Mouse (Mus musculus): ENCODE results near the gene Chchd6. TPM values are rescaled to one million over a fixed set of nuclear protein-coding genes. Genes with fewer than 3 reads are reported as not detected.

Chchd6 gene
- polyA plus RNA-seq, 1 experiment from 2014 or later: 51.1 TPM

DNA sequence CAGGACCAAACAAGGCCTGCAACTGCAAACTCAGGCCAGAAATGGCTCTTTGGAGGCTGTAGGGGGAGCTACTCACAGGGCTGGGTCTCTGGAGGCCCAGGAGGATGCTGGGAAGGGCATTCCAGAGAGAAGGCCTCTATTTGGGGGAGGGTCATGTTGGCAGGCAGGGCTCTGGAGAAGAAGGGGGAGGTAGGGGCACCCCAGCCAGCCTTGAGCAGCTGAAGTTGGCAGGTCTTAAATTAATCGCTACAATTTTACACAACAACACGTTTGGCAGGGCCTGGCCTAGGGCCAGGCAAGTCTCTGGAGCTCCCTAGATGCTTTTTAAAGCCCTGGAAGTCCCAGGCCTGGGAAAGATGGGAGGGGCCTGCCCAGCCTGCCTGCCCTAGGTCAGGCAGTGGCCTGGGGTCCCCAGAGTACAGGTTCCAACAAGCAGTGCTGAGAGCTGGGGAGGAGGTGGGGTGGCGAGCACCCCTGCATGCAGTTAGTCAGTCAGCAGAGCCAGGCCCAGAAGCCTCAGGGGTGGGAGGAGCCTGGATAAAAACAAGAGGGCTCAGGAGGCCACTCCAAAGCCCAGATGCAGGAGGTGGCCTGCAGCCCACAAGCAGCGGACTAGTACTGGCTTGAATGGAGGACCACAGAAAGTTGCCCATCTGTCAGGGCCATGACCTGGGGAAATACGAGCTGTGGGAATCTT is 243.9 kb downstream of the Chchd6 start:
- peak overlapping the region; percentile 81 for H3K27ac ChIP-seq
- no peaks in the 10 kb centered on the region for H3K9me3 ChIP-seq
- no peaks in the 10 kb centered on the region for H3K27me3 ChIP-seq (ENCODE audit: insufficient read depth, poor library complexity, severe bottlenecking)
- 40% methylated on average over 5 of the region's 5 CpGs for WGBS
- peaks cover 69% of the 10 kb centered on the region for H3K4me1 ChIP-seq
- H3K4me3 ChIP-seq: no peak overlapping the region
- DNase-seq (ENCODE audit: low spot score): no peak
- peaks cover 71% of the 10 kb centered on the region for H3K36me3 ChIP-seq

DNA sequence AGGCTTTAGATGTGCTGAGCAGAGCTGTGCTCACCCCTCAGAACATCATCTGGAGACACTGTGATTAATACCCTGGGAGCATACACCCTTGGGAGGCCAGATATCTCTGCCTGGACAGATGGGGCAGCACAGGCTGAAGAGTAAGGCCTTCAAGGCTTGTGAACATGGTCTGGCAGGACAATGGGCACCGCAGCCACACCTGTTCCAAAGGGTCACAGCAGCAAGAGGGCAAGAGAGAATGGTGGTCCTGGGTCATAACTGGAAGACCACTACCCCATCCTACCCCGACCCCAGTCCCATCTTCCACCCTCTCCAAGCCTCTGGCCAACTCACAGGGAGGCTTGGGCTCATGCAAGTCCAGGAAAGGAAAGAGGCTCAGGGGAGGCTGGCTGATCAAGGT is 244.9 kb downstream of the Chchd6 start:
- no peak for DNase-seq (ENCODE audit: low spot score)
- H3K27me3 ChIP-seq (ENCODE audit: insufficient read depth, poor library complexity, severe bottlenecking): no peaks in the 10 kb centered on the region
- peaks cover 74% of the 10 kb centered on the region for H3K4me1 ChIP-seq
- peaks cover 62% of the 10 kb centered on the region for H3K36me3 ChIP-seq
- peak overlapping the region; percentile 62 for H3K27ac ChIP-seq
- no peaks in the 10 kb centered on the region for H3K9me3 ChIP-seq
- no peak overlapping the region for H3K4me3 ChIP-seq
- WGBS: 100% methylated on average over 2 of the region's 2 CpGs

DNA sequence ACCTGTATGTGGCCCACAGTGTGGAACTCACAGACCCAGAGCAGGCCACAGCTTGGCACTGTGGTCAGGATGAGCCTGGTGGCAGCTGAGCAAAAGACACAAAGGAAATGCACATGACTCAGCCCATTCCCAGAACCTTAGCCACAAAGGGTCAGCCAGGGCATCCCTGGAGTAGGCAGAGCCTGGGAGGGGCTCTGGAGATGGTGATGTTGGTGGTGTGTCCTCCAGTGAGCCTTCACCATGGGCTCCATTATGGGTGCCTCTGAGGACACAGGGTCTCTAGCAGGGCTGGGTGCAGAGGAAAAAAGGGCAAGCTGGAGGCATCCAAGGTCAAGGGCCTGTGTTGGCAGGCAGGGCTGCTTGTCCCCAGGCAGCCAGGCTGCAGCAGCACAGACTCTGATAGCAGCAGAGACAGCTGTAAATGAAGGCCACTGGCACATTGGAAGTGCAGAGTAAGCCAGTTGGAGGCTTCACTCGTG is 245.4 kb downstream of the Chchd6 start:
- DNase-seq (ENCODE audit: low spot score): no peak
- WGBS: 52% methylated on average over 1 of the region's 1 CpGs
- no peaks in the 10 kb centered on the region for H3K9me3 ChIP-seq
- peak overlapping the region; percentile 62 for H3K27ac ChIP-seq
- peaks cover 58% of the 10 kb centered on the region for H3K36me3 ChIP-seq
- H3K27me3 ChIP-seq (ENCODE audit: insufficient read depth, poor library complexity, severe bottlenecking): no peaks in the 10 kb centered on the region
- no peak overlapping the region for H3K4me3 ChIP-seq
- peaks cover 75% of the 10 kb centered on the region for H3K4me1 ChIP-seq

DNA sequence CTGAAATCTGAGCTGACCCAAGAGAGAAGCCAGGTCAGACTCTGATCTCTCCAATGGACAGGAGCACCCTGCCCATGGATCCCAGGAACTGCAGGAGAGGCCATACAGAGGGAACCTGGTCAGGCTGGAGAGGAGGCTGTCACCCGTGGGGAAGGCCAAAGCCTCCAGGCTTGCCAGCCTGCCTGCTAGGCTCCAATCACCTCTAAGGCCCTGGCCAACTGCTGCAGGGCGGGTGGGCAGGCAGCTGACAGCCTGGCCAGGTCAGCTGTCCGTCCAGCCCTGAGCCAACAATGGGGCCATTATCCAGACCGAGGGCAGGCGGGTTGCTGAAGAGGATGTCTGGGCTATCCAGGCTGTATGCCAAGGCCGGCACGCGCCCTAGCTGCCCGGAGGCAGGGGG is 247.1 kb downstream of the Chchd6 start:
- H3K4me3 ChIP-seq: no peak overlapping the region
- 83% methylated on average over 9 of the region's 9 CpGs for WGBS
- no peaks in the 10 kb centered on the region for H3K9me3 ChIP-seq
- peak overlapping the region; percentile 44 for H3K27ac ChIP-seq
- H3K4me1 ChIP-seq: peaks cover 73% of the 10 kb centered on the region
- peaks cover 46% of the 10 kb centered on the region for H3K36me3 ChIP-seq
- DNase-seq (ENCODE audit: low spot score): no peak
- no peaks in the 10 kb centered on the region for H3K27me3 ChIP-seq (ENCODE audit: insufficient read depth, poor library complexity, severe bottlenecking)

DNA sequence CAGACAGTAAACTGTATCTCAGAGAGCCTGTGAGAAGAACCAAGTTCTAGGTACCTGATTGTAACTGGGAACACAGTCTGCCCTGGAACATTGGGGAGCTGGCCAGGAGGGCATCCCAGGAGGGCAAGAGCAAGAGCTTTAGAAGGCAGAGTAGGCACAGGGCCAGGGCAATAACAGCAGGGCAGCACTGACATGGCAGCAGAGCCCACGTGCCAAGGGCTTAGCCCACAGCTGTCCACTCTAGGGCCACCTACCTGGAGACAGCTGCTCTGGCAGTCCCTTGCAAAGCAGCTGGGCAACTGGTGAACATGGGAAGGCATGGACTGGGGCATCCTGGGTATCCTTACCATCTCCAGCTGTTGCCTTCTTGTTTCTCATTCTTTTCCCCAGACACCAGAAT is 247.7 kb downstream of the Chchd6 start:
- Histone ChIP-seq H3K27ac (no peak overlapping the region), H3K4me1 (peaks cover 73% of the 10 kb centered on the region), H3K9me3 (no peaks in the 10 kb centered on the region), H3K27me3 (ENCODE audit: insufficient read depth, poor library complexity, severe bottlenecking) (no peaks in the 10 kb centered on the region), H3K4me3 (no peak overlapping the region), H3K36me3 (peaks cover 46% of the 10 kb centered on the region)
- DNase-seq (ENCODE audit: low spot score): no peak
- 89% methylated on average over 1 of the region's 1 CpGs for WGBS

DNA sequence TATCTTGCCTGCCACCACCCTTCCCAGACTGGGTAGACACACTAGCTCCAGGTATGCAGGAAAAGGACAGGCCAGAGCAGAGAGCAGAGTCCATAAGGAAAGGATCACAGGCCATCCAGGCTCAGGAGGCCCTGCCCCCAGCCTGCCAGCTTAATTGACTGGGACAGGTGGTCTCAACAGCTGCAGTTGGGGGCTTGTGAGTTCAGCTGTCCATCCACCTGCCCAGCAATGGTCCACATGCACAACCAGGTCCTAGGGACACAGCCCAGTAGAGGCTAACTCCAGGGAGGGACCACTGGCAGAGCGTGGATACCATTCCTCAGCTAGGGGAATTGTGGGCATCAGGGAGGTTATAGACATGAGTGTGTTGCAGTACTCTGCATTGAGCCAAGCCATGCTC is 249.6 kb downstream of the Chchd6 start:
- DNase-seq (ENCODE audit: low spot score): no peak
- 91% methylated on average over 1 of the region's 1 CpGs for WGBS
- no peak overlapping the region for H3K4me3 ChIP-seq
- H3K27me3 ChIP-seq (ENCODE audit: insufficient read depth, poor library complexity, severe bottlenecking): no peaks in the 10 kb centered on the region
- H3K9me3 ChIP-seq: no peaks in the 10 kb centered on the region
- peak overlapping the region; percentile 90 for H3K27ac ChIP-seq
- peaks cover 58% of the 10 kb centered on the region for H3K4me1 ChIP-seq
- peaks cover 60% of the 10 kb centered on the region for H3K36me3 ChIP-seq

DNA sequence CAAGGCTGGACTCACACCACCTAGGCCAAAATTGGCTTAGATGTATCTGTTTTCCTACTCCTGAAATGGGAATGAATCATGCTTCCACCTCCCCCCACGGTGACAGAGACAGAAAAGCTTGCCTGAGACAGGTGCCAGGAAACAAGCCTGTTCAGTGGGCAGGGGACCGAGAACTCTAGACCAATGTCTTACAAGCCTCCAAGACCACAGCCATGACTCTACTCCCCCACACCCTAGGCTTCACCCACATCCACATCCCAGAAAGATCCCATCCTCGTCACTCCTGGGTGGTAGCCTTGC is 250.0 kb downstream of the Chchd6 start:
- H3K27me3 ChIP-seq (ENCODE audit: insufficient read depth, poor library complexity, severe bottlenecking): no peaks in the 10 kb centered on the region
- H3K9me3 ChIP-seq: no peaks in the 10 kb centered on the region
- WGBS: 54% methylated on average over 3 of the region's 3 CpGs
- peaks cover 60% of the 10 kb centered on the region for H3K36me3 ChIP-seq
- peaks cover 54% of the 10 kb centered on the region for H3K4me1 ChIP-seq
- H3K27ac ChIP-seq: peak overlapping the region; percentile 90
- 0 out of 2 replicates have a peak overlapping the region, but pooled peaks have one; percentile 20 for H3K4me3 ChIP-seq
- DNase-seq (ENCODE audit: low spot score): no peak

DNA sequence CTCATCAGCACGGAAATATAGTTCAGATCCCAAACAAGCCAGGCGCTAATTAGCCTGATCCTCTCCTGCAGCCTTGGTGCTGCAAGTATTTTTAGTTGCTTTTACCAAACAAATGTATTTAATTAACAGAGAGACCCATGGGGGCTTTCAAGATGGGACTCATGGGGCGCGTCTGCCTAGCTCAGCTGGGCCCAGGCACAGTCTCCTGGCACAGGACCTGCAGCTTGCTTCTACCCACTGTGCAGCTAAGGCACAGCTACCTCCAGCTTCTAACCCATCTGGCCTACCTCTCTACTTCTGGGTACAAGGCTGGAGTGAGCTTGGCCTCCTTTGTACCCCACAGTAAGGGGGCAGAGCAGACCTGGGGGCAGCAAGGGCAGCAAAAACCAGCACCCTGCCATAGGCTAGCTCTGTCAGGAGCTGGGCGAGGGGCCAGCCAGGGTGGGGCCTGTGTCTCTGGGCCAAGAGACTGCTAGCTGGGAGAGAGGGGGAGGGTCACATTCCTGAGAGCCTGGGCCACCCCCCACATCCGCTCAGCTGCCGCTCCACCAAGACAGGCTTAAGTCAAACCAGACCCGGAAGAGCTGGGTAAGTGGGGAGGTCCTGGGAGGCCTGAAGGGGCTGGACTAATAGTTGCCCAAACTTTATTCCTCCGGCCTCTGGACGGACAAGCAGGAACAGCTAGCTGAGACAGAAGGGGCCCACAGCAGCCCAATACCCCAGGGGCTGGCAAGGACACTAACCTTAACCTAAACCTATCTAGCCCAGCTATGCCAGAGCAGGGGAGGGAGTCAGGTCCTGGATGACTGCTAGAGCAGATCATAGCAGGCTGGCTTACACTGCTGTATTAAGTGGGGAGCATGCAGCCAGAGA is 250.6 kb downstream of the Chchd6 start:
- Histone ChIP-seq H3K27ac (peak overlapping the region; percentile 90), H3K27me3 (ENCODE audit: insufficient read depth, poor library complexity, severe bottlenecking) (no peaks in the 10 kb centered on the region), H3K4me3 (0 out of 2 replicates have a peak overlapping the region, but pooled peaks have one; percentile 20), H3K4me1 (peaks cover 54% of the 10 kb centered on the region), H3K36me3 (peaks cover 60% of the 10 kb centered on the region), H3K9me3 (no peaks in the 10 kb centered on the region)
- WGBS: 24% methylated on average over 10 of the region's 10 CpGs
- peak; percentile 95 for DNase-seq (ENCODE audit: low spot score)

DNA sequence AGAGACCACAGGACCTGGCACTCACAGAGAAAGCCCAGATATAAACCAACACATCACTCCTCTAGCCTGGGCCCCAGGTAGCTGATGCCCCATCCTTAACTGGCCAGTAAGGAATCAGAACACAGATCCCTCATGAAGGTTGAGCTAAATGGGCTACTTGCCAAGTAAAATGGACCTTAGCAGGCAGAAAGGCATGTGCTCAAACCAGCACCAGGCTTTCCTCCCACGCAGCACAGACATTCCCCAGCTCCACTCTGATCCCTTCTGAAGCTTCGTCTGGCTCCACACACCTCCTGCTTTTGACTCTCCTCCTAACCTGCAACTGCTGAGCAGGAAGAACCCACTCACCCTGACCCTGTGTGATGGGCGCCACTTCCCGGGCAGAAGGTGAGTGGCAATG is 253.5 kb downstream of the Chchd6 start:
- no peak overlapping the region for H3K4me3 ChIP-seq
- peaks cover 71% of the 10 kb centered on the region for H3K36me3 ChIP-seq
- no peaks in the 10 kb centered on the region for H3K9me3 ChIP-seq
- DNase-seq (ENCODE audit: low spot score): no peak
- H3K27me3 ChIP-seq (ENCODE audit: insufficient read depth, poor library complexity, severe bottlenecking): no peaks in the 10 kb centered on the region
- H3K27ac ChIP-seq: no peak overlapping the region
- H3K4me1 ChIP-seq: peaks cover 62% of the 10 kb centered on the region
- 79% methylated on average over 4 of the region's 4 CpGs for WGBS

DNA sequence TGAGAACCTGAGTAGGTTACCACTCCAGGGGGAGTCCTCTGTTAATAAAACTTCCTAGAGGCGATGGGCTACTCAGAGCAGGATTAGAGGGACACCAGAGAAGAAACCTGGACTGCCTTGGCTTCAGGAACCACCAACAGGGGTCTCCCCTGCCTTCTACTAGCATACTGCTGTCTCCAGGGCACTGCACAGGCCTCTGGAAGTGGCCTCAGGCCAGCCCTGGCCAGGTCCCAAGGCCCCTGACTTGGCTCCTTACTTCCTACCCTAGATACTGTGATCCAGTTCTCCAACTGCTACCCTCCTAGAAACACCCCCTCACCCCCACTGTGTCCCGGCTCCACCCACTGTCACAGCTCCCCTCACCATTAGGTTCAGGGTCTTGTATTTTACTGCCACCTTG is 256.0 kb downstream of the Chchd6 start:
- Histone ChIP-seq H3K27ac (peak overlapping the region; percentile 43; the same call in 1 of the 2 replicates), H3K4me1 (peaks cover 48% of the 10 kb centered on the region), H3K27me3 (ENCODE audit: insufficient read depth, poor library complexity, severe bottlenecking) (no peaks in the 10 kb centered on the region), H3K9me3 (no peaks in the 10 kb centered on the region), H3K36me3 (peaks cover 92% of the 10 kb centered on the region), H3K4me3 (no peak overlapping the region)
- 76% methylated on average over 2 of the region's 2 CpGs for WGBS
- no peak for DNase-seq (ENCODE audit: low spot score)

DNA sequence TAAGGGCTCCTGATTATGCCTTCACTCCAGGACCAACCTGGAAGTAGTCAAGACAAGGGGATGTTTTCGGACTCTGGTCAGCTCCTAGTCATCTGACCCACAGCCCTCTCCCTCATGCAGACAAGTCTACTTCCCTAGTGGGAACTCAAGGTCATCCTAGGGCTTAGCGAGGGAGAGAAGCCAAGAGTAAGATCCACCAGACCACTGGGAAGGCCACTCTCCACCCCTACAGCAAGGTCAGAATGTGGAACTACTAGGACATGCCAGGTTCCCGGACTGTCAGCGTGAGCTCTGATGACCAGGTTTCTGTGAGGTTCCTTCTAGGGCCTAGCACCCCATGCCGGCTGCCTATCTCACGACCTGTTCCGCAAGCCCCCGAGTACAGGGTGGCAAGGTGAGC is 256.7 kb downstream of the Chchd6 start:
- no peaks in the 10 kb centered on the region for H3K27me3 ChIP-seq (ENCODE audit: insufficient read depth, poor library complexity, severe bottlenecking)
- 87% methylated on average over 8 of the region's 8 CpGs for WGBS
- no peak for DNase-seq (ENCODE audit: low spot score)
- H3K36me3 ChIP-seq: peaks cover 97% of the 10 kb centered on the region
- H3K4me1 ChIP-seq: peaks cover 42% of the 10 kb centered on the region
- H3K9me3 ChIP-seq: no peaks in the 10 kb centered on the region
- H3K27ac ChIP-seq: peak overlapping the region; percentile 12; the same call in 1 of the 2 replicates
- H3K4me3 ChIP-seq: no peak overlapping the region

DNA sequence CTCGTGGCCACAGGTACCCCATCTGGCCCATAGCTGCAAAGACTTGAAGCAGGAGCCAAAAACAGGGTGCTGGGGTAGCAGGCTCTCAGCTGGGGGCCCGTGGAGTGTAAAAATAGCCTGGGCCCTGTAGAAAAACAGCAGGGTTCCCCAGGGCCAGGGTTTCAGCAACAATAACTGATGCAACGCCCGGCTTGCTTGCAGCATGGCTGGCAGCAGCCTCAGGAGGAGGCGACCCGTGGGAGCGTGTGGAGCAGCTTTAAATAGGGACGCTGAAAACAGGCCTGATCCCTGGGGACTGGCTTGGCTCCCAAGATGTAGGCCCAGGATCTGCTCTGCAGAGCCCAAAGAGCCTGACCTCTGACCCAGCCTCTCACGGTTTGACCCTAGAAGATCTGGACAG is 257.9 kb downstream of the Chchd6 start:
- Histone ChIP-seq H3K9me3 (no peaks in the 10 kb centered on the region), H3K27me3 (ENCODE audit: insufficient read depth, poor library complexity, severe bottlenecking) (no peaks in the 10 kb centered on the region), H3K27ac (no peak overlapping the region), H3K4me1 (peaks cover 32% of the 10 kb centered on the region), H3K36me3 (peaks cover 99% of the 10 kb centered on the region), H3K4me3 (no peak overlapping the region)
- no peak for DNase-seq (ENCODE audit: low spot score)
- WGBS: 82% methylated on average over 9 of the region's 9 CpGs

DNA sequence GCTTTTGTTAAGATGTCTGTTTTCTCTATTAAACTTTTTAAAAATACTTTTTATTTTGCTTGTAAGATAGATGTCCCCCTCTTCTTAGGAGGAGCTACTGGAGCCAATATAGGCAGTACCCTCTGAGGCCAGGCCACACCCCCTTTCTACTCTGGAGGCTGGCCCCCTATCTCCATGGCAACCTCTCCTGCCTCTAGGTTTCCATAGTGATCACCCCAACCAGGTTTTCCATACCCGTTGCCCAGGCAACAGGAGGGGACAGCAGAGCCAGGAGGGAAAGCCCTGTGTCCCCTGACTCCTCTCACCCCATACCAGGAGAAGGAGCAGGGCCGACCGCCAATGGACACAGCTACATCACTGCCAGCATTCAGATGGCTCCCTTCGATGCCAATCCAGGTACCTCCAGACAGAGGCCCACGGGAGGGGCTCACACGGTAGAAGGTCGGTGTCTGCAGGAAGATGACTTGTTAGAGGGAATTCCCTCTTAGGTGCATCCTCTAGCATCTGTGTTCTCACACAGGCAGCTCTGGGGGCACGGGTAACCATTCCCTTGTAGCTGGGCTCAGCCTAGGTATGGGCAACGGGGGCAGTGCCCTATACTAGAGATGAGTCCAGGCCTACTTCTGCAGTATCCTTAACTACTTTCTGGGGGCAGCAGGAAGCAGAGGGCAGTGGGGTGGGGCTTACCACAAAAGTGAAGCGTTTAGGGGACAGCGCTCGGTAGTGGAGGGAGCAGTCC is 261.3 kb downstream of the Chchd6 start:
- no peak overlapping the region for H3K27ac ChIP-seq
- 89% methylated on average over 12 of the region's 12 CpGs for WGBS

More for the DNA sequence above, 261.3 kb downstream of the Chchd6 start:
- Histone ChIP-seq H3K4me3 (no peak overlapping the region), H3K36me3 (peaks cover 99% of the 10 kb centered on the region), H3K27me3 (ENCODE audit: insufficient read depth, poor library complexity, severe bottlenecking) (no peaks in the 10 kb centered on the region), H3K9me3 (no peaks in the 10 kb centered on the region), H3K4me1 (peaks cover 19% of the 10 kb centered on the region; the same call in 1 of the 2 replicates)
- no peak for DNase-seq (ENCODE audit: low spot score)

Measured in heart, embryonic 10.5 days (tissue).